Mouse (Mus musculus) adrenal gland, adult 2 months (tissue): ENCODE measurements around the gene Gm21860. TPM values are rescaled to one million over a fixed set of nuclear protein-coding genes. Genes with fewer than 3 reads are reported as not detected.
A peak's percentile ranks its signal among the peaks of the same experiment; 100 is the strongest.
"Not testable (repeated sequence)": the region's sequence is repeated elsewhere in the genome, so short reads cannot be mapped to it uniquely, and the experiment has no call there.

Experiments used
- DNase-seq: peaks from one replicate; pipeline ENCODE4 v3.0.0; 2021
- polyA plus RNA-seq: library from polyadenylated mRNA; depleted of rRNA; stranded (reverse); fragments of >200 nt; gene quantifications from 2 replicates; pipeline ENCODE4 v1.2.3, GENCODE M21; 2012
- total RNA-seq, 2 experiments: library from RNA; stranded (reverse); gene quantifications; 2 replicates each; pipeline ENCODE4 v1.2.3; 2021

Gm21860 gene
- total and polyA plus RNA-seq, 3 experiments, result not detected

GRCm38 (mm10) chrY:90732101-90732542, 22.5 kb downstream of the Gm21860 start:
- not testable (repeated sequence) for DNase-seq

- DNase-seq, result not testable (repeated sequence)
These were observed 23.0 kb downstream of the Gm21860 start for GRCm38 (mm10) chrY:90731593-90731955.

- peak; percentile 46 for DNase-seq
These were observed 23.6 kb downstream of the Gm21860 start for GRCm38 (mm10) chrY:90730908-90731592.

- not testable (repeated sequence) for DNase-seq
These were observed 24.8 kb downstream of the Gm21860 start for GRCm38 (mm10) chrY:90729816-90730303.

- DNase-seq, result not testable (repeated sequence)
These were observed 25.7 kb downstream of the Gm21860 start for GRCm38 (mm10) chrY:90728905-90729256.

- DNase-seq, result not testable (repeated sequence)
These were observed 26.2 kb downstream of the Gm21860 start for GRCm38 (mm10) chrY:90728251-90728904.

- DNase-seq, result not testable (repeated sequence)
These were observed 27.3 kb downstream of the Gm21860 start for GRCm38 (mm10) chrY:90727121-90727908.

GRCm38 (mm10) chrY:90725701-90726451, 28.7 kb downstream of the Gm21860 start:
- DNase-seq, result not testable (repeated sequence)

GRCm38 (mm10) chrY:90725166-90725565, 29.5 kb downstream of the Gm21860 start:
- not testable (repeated sequence) for DNase-seq

- DNase-seq, result not testable (repeated sequence)
These were observed 30.5 kb downstream of the Gm21860 start for GRCm38 (mm10) chrY:90724014-90724709.

GRCm38 (mm10) chrY:90723336-90723987, 31.2 kb downstream of the Gm21860 start:
- peak; percentile 39 for DNase-seq

- not testable (repeated sequence) for DNase-seq
These were observed 34.1 kb downstream of the Gm21860 start for GRCm38 (mm10) chrY:90720505-90720904.

- not testable (repeated sequence) for DNase-seq
These were observed 35.0 kb downstream of the Gm21860 start for GRCm38 (mm10) chrY:90719403-90720232.

- peak; percentile 67 for DNase-seq
These were observed 35.8 kb downstream of the Gm21860 start for GRCm38 (mm10) chrY:90718583-90719402.

- DNase-seq, result not testable (repeated sequence)
These were observed 36.6 kb downstream of the Gm21860 start for GRCm38 (mm10) chrY:90718021-90718420.

GRCm38 (mm10) chrY:90717496-90717895, 37.1 kb downstream of the Gm21860 start:
- peak; percentile 13 for DNase-seq
